Mouse (Mus musculus) layer of hippocampus, adult 9-11 months (tissue): ENCODE measurements at regions not wholly inside any gene's neighbourhood (a gene's known extent, or its start where the extent isn't known, plus 50 kb on each side); places are given as distances from the start of the nearest gene placed in this dataset.
"Not testable (repeated sequence)": the region's sequence is repeated elsewhere in the genome, so short reads cannot be mapped to it uniquely, and the experiment has no call there.

Experiments
- DNase-seq: peaks from one replicate; pipeline ENCODE4 v3.0.0; 2022

GRCm38 (mm10) chr13:88459474-88460173, 361.6 kb upstream of the Edil3 start:
- no peak for DNase-seq

GRCm38 (mm10) chr13:88490104-88490503, 331.2 kb upstream of the Edil3 start:
- no peak for DNase-seq

- no peak for DNase-seq
Measured at GRCm38 (mm10) chr13:88510850-88511554, 310.3 kb upstream of the Edil3 start.

- DNase-seq = no peak
Measured at GRCm38 (mm10) chr13:88534796-88535195, 286.5 kb upstream of the Edil3 start.

- peak; percentile 69 for DNase-seq
Measured at GRCm38 (mm10) chr13:88554504-88554903, 266.8 kb upstream of the Edil3 start.

GRCm38 (mm10) chr13:88564978-88565377, 256.3 kb upstream of the Edil3 start:
- no peak for DNase-seq

- no peak for DNase-seq
Measured at GRCm38 (mm10) chr13:88602244-88602643, 219.0 kb upstream of the Edil3 start.

- peak; percentile 26 for DNase-seq
Measured at GRCm38 (mm10) chr13:88610610-88611009, 210.7 kb upstream of the Edil3 start.

GRCm38 (mm10) chr13:88613231-88613630, 208.0 kb upstream of the Edil3 start:
- no peak for DNase-seq

- DNase-seq = no peak
Measured at GRCm38 (mm10) chr13:88650135-88650534, 171.1 kb upstream of the Edil3 start.

- DNase-seq = no peak
Measured at GRCm38 (mm10) chr13:88651036-88651435, 170.2 kb upstream of the Edil3 start.

GRCm38 (mm10) chr13:88655030-88655429, 166.2 kb upstream of the Edil3 start:
- DNase-seq = no peak

- DNase-seq = no peak
Measured at GRCm38 (mm10) chr13:88675835-88676234, 145.4 kb upstream of the Edil3 start.

GRCm38 (mm10) chr13:88704526-88704925, 116.7 kb upstream of the Edil3 start:
- no peak for DNase-seq

- not testable (repeated sequence) for DNase-seq
Measured at GRCm38 (mm10) chr13:88729626-88730025, 91.6 kb upstream of the Edil3 start.

GRCm38 (mm10) chr13:88749916-88750315, 71.4 kb upstream of the Edil3 start:
- DNase-seq = no peak
